Mouse (Mus musculus) bone marrow, adult 2 months (tissue): ENCODE measurements around the gene Smim17.

Experiments
- CTCF ChIP-seq: fragments of 200-500 bp; IDR thresholded peaks from 2 replicates; pipeline ENCODE4 v1.5.1; 2011; ENCODE audit warnings: low read length, control low read depth; ENCODE audit not compliant: control insufficient read depth, insufficient read depth
- POLR2A ChIP-seq: fragments of 200-500 bp; IDR thresholded peaks from 2 replicates; pipeline ENCODE4 v1.6.1; 2011; ENCODE audit warnings: low read depth, mild to moderate bottlenecking, control low read depth, low read length, borderline replicate concordance; ENCODE audit not compliant: control insufficient read depth

- TF ChIP-seq POLR2A, result no peak
- TF ChIP-seq CTCF, result no peak
Observed at GRCm38 (mm10) chr7:6369460-6369859, 29.1 kb upstream of the Smim17 start.
